ENCODE assay signal across 8 mouse cellular contexts in the genomic region with DNA sequence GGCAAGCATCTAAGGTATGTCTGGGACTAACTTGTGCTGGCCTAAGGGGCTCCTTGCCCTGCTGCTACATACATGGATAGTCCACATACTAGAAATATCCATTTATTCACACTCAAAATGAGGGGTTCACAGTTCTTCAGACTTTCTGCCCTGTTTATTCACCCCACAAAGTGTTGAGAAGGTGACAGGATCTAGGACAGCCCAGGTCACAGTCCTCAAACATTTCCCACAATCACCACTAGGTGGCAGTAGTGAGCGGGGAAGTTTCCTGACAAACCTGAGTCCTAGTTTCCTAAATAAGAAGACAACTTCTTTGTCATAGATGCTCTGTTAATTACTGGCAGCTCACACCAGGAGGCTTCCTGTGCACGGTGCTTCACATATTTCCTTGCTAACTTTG. TPM values are rescaled to one million over a fixed set of nuclear protein-coding genes. Genes with fewer than 3 reads are reported as not detected.
DNase-seq lines count a peak whose midpoint lies in the region; ATAC-seq lines count a peak whose summit lies in the region.

No protein-coding gene starts in this region.

- peak; percentile 21 for DNase-seq in cerebellum, adult 11 months
- no peak for DNase-seq in cerebellum, adult 11-12 months
- peak; percentile 62 for DNase-seq in Muller cell, postnatal 12 days (ENCODE audit: inconsistent ontology term)
- peak; percentile 60 to 68 for DNase-seq in cerebellum, postnatal 4 days (ENCODE audit: low spot score in 2 of 2)
- peak; percentile 41 to 56 for DNase-seq in gastrocnemius, postnatal 4 days (ENCODE audit: low spot score in 2 of 2)
- DNase-seq in layer of hippocampus, postnatal 10 days (ENCODE audit: low spot score in 2 of 2) = peak; percentile 65 to 76
- DNase-seq in right cerebral cortex, postnatal 4 days = peak; percentile 66

- peak; percentile 82 for ATAC-seq in megakaryocyte progenitor cell, adult 5-6 weeks (replicated peaks; ENCODE audit: poor library complexity)

RNA-seq across cellular contexts. Expression of a gene that starts 15.9 kb away (rescaled TPM):
- 1 to 10 TPM; 2.9 to 5.0 TPM for total RNA-seq in gastrocnemius, postnatal 4 days (2021)
- total RNA-seq in layer of hippocampus, postnatal 10 days (2021) = 10 to 100 TPM; 12.9 to 15.3 TPM
- not detected in 2 replicates for total RNA-seq in megakaryocyte progenitor cell, adult 5-6 weeks (2015)
- not detected in 2 replicates for total RNA-seq in megakaryocyte progenitor cell, adult 5-6 weeks (2017)
